Mouse (Mus musculus) cerebellum, adult 8-10 months (tissue): ENCODE measurements around the gene Prkce.

Experiments used
- DNase-seq: peaks from one replicate; pipeline ENCODE4 v3.0.0; 2022

Gene Prkce

DNA sequence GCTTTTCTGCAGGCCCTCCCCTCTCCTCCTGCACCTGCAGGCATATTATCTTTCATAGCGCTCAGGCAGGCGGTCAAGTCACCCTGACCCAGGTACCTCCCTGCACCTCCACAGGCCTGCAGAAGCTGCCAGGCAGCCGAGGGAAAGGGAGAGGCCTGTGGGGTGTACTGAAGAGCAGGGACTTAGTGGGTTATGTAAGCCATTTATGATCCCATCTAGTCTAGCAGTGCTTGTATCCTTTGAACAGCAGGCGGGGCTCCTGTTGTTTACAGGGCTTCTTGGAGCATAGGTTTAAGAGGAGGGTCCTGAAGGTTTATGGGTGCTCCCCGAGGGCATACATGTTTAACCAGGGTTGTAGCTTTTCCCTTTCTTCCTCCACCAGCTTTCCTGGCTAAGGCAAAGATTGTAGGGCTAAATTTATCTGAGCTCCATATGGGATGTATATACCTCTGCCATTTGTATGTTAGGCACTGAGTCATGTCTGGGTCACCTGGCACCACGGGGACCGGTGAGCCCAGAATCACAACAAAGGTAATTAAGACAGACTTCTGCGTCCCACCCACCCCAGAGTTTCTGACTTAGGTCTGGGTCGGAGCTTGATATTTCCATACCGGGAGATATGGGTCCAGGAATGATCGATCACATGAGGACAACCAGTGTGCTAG, 96.5 kb downstream of the Prkce start:
- DNase-seq, result peak; percentile 48

DNA sequence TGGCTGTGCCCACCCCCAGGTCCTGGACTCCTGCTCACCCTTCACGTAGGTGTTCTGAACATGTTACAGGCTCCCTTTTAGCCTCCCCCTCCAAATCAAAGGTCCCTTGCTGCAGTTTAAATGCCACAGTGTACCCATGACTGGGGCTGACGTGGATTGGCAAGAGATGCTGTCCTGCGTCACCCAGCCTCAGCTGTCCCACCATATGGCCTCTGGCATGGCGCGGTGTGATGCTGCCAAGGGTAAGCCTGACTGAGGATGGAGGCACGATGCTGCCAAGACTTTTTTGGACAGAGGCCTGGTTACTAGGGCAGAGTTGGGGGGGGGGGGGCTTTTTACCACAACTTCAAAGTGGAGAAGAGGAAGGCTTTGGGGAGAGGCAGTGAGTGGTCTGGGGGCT, 98.5 kb downstream of the Prkce start:
- peak; percentile 98 for DNase-seq

DNA sequence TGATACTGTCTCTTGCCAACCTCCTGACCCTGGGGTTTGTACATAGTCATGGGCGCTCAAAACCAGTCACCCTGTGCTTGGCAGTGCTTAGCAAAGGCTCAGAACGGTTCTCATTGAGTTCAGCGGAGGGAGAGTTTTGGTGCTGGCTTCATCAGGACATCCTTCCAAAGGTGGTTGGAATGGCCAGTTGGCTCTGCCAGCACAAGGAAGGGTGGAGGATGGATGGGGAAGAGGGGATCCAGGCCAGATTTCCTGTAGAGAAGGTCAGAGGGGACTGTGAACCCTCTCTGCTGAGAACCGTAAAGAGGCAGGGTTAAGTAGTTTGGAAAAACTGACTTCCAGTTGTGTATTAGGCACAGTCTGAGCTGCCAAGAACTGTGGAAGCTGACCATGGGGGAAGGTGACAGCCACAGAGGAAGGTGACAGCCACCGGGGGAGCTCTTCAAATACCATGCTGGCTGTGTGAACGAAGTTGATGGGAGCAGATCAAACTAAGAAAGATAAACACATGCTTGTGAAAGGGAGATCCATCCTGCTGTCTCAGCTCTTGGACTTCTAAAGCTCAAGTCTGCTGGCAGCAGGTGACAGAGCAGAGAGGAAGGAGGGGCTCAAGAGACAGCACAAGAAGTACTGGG, 99.7 kb downstream of the Prkce start:
- no peak for DNase-seq

DNA sequence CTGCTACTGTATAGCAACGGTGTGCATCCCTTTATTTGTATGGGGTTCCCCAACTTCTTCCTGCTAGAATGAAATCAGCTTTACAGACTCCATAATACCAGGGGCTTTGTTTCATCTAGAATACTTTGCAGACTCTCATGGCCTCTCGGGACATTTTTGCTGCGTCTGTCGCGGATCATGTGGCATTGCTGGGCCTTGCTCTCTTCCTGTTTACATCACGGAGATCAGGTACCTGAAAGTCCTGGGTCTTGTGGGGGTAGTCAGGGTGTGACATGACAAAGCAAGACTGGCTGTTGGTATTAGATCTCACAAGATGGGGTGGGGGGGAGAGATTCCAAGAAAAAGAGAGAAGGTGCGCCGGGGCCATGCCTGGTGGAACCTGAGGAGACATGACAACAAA, 102.1 kb downstream of the Prkce start:
- no peak for DNase-seq

DNA sequence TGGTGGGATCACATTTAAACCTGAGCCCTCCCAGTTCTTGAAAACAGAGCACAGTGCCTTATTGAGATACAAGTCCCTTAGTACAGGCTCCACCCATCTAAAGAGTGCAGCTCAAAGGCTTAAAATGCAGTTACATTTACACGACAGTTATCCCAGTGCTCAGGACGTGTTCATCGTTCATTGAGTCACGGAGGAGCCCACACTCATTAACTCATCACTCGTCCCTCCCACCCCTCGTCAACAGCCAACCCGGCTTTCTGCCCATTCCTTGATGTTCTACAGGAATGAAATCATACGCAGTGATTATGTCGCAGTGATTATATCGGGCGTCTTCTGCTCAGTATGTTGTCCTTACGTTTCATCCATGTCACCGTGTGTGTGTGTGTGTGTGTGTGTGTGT, 102.9 kb downstream of the Prkce start:
- DNase-seq, result no peak

DNA sequence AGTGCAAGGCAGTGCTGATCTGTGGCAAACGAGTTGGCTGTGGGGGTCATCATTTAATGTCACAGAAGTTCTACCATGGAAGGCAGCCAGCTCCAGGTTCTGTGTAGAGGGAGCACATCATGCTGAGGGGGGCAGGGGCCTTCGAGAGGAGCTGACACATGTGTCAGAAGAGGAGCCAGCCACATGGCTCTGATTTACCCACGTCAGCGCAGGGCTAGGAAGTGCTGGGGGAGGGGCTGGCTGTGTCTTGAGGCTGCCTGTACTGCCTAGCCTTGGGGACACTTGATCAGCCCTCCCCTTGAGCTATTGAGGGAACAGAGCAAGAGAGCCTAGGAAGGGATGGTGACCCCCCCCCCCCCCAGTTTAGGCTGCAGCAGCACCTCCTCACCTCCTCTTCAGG, 103.7 kb downstream of the Prkce start:
- no peak for DNase-seq

DNA sequence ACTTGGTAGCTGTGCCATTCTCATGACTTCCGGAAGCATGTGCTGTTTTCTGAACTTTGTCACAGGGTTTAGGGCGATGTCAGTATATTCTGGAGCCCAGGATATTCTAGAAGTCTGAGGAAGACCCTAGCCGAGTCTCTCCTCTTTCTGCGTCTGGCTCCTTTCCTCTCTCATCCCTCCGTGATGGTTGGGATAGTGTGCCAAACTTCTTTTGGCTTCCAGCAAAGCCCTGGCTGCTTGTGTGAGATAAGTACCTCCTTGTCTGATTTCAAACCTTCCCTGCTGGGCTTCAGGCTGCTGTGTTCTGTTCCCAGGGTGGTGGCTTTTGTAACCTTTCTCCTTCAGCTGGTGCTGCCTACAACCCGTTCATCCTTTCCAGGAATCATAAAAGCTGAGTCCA, 105.4 kb downstream of the Prkce start:
- no peak for DNase-seq

DNA sequence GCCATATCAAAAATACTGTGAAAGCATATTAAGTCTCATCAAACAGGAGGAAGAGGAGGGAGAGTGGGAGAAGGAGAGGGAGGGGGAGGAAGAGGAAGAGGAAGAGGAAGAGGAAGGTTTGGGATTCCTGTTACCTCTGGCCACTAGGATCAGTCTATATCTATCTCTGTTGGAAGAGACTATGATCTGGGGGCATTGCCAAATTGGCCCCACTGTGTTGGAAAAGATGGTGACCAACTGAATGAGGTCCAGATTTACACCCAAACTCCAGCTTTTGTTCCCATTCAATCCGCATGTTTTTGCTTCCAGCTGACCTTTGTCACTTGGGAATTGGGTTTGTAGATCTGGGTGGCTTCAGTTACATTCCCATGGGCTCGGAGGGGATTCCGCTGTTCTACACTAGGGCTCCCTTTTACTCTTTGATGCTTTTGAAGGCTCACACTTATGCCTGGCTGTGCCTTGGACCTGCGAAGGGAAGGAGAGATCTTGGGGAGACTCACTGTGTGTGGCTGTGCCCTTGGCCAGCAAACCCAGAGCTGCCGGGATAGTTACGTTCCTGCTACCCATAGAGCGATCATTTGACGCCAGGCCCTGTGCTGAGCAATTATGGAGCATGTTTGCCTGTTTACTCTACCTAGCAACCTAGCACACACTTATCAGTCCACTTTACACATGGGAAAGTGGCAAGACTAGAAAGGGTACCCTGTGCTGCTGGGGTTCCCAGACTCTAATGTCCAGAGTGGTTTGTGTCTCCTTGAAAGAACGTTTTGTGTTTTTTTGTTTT, 106.2 kb downstream of the Prkce start:
- DNase-seq, result no peak

DNA sequence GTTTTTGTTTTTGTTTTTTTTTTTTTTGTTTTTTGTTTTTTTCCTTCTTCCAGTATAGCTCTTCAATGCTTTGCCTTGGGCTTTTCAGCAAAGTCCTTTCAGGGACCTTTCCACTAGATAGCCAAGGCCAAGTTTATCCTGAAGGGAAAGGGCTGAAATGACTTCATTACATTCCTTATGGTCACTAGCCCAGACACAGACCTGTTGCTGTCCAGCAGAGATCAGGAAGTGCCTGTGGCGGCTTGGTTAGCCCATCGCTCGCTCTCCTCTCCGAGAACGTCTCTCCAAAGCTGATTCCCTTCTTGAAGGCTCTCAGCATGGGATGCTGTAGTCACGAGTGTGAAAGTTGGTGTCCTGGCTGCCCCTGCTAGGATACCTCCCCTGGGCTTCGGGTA, 106.8 kb downstream of the Prkce start:
- no peak for DNase-seq

DNA sequence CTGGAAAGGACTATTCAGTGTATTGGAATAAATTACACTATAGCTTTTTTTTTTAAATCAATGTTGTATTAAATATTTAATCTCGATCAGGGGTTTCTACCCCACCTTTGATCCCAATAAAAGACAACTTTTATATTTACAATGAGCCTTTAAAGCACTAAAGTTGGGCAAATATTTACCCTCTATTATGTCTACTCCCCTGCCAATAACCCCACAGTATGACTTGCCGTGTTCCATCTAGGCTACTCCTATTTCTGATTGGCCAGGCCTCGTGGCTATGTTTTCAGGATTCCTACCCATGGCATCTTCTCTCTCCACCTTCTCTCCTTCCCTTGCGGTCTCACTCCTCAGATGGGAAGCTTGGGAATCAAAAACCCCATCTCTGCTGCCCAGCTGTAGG, 108.8 kb downstream of the Prkce start:
- DNase-seq, result no peak

DNA sequence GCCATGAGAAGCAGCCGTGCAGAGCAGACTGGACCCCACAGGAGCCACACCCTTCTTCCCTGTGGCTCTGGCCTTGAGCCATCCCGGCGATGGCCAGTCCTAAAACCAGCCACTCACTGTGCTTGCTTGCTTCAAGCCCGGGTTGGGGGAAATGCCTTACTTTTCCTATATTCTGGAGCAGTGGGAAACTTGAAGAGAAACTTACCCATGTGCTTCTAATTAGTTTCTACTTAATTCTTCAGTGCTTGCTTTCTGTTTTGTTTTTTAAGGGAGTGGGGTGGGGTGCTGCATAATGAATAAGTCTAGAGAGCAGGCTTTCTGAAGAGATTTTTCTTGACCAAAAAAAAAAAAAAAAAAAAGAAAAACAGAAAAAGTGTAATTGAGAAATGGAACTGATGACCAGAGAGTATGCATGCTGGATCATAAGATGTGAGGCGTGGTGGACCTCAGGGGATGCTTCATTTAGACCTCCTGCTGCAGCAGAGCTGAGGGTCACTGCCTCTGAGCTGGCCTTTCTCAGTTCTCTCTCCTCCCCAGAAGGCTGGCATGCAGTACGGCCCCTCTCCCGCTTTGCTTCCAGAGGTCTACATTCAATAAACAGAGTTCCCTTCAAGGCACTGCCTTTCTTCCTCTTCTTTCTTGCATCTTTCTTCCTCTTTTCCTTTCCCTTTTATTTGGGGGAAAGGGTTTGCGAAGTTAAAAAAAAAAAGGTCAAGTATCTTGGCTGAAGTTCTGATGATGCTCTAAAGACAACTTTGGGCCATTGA, 109.6 kb downstream of the Prkce start:
- DNase-seq, result no peak

DNA sequence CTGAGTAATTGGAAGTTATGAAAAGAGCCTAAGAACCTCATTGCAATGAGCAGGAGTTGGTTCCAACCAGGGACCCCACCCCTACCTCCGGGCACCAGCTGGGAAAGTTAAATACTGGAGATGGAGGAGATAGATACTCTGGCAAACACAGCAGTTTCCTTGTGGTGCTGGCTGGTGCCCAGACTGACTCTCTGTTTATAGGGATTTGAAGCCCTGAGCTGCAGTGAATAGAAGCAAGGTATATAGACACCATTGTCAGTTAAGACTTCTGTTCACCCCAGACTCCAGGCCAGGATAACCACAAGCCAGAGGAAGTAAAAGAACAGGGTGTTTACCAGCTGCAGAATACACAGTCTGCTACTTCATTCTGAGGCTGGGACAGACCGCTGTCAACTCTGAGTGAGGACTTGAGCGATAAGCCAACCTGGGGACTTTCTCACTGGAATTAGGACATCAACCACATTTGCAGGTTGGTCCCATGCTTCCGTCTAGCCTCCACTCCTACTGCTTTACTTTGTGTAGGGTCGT, 110.5 kb downstream of the Prkce start:
- DNase-seq, result no peak

DNA sequence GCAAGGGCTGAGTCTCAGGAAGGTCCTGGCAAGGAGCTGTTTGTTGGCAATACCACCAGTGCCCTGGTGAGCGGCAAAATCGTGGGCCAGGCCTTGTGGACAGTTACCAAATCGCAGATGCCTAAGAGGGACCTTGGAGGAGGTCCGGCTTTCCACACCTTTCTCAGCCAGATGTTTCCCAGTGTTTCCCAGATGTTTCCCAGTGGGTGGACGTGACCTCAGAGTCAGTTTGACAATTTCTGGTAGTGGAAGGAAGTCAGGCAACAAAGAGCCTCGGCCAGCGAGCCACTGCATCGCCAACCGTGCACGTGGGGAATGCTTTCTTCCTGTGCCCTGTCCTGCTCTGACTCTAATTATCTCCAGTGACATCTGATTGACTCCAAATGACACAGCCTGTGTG, 112.2 kb downstream of the Prkce start:
- peak; percentile 67 for DNase-seq

DNA sequence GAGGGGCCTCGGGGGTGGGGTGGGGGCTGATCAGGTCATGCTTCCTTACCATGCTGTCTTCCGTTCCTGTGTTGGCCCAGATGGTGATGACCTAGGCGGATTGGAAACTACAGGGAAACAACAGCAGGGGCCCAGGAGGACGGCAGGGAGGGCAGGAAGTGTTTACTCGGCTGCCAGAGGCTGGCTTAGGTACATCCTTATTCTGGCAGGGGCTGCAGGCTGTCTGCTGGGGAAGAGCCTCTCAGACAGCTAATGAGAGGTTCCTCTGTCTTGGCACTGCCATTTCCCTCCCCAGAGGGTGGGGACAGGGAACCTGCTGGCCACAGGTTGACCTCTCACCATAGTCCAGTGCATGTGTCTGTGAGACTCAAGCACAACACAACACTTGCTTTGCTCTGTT, 116.2 kb downstream of the Prkce start:
- no peak for DNase-seq

DNA sequence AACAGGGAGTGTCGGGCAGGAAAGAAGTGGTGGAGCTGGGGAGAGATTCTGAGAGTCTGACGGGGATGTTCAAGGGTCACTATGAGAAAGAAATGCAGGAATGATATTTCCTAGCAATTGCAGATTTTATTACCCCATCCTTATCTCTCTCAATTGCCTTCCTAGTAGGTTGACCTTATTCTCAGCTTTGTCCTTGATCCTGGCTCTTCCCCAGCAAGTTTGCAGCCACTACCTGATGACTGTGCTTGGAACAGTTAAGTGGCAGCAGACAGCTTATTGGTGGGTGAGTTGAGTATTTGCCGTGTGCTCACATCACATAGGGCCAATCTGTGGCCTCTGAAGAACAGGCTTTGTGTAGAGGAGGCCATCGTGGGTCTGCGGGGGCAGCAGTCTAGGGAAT, 117.5 kb downstream of the Prkce start:
- no peak for DNase-seq

DNA sequence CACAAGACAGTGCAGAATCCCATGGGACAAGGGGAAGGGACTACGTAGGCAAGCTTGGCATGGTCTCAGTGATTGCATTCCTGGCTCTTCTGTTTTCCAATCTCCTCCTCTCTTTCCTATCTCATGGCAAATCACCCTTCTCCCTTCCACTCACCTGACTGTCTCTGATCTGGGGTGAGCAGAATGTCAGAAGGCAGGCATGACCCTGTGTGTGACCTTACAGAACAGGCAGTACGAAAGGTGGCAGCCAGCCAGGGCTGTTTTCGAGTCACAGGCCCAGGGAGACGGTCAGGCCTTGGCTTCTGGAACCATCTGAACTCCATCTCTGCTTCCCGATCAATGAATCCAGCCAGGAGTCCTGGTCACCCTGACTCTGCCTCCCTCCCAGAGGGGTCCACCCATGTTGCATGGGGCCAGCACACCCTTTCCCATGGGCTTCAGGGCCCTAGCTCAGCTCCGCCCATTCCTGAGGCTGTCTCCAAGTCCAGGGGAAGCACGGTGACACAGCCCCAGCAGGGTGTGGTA, 119.2 kb downstream of the Prkce start:
- DNase-seq, result no peak

DNA sequence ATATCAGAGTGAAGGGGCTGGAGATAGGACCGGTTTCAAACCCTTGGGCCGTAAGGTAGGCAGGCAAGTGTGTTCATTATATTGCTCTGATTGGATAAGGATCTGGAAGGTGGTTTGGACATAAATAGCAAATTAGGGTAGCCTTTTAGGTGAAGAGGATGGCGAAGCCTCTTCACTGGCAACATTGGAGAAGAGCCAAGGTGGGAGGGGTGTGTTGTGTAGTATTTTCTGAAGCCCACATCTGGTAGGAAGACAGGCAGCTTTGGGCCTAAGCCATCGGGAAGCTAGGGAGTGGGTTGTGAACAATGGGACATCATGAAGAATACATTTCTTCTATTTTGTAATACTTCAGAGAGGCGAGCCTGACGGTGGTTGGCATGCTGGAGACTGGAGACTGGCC, 125.1 kb downstream of the Prkce start:
- no peak for DNase-seq

DNA sequence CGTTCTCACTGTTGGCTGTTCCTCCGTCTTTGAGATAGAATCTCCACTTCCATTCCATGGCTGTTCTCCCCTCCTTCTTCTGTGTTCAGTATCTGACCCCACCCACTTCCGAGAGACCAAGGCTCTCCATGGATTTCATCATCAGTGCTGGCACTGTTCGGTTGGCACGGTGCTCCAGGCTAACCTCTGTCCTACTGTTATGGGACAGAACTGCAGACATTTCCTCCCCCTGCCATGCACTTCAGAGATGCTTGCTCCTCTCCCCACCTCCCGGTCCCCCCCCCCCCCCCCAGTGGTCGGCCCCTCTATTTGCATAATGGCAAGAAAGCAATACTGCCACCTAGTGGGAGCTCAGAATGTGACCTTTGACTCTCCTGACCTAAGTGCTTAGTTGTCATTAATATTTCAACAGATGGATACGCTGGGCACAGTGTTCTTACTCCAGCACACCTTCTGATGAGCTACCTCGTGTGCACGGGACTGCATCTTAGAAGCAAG, 125.7 kb downstream of the Prkce start:
- peak; percentile 50 for DNase-seq

DNA sequence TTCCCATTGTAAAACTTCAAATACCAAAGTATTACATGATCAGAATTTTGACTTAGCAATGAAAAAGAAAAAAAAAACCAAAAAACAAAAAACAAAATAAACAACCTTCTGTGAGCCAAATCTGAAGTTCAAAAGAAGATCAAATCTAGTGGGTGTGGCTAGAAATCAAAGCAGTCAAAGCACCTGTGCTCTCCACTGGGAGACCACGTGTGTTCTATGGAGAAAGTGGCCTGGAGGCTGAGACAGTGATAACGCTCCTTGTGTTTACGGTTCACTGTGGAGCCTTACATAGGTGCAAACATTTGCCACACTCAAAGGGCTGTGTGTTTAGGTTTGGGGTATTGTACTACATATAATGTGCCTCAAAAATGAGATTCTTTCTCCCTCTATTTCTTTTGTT, 132.0 kb downstream of the Prkce start:
- no peak for DNase-seq

DNA sequence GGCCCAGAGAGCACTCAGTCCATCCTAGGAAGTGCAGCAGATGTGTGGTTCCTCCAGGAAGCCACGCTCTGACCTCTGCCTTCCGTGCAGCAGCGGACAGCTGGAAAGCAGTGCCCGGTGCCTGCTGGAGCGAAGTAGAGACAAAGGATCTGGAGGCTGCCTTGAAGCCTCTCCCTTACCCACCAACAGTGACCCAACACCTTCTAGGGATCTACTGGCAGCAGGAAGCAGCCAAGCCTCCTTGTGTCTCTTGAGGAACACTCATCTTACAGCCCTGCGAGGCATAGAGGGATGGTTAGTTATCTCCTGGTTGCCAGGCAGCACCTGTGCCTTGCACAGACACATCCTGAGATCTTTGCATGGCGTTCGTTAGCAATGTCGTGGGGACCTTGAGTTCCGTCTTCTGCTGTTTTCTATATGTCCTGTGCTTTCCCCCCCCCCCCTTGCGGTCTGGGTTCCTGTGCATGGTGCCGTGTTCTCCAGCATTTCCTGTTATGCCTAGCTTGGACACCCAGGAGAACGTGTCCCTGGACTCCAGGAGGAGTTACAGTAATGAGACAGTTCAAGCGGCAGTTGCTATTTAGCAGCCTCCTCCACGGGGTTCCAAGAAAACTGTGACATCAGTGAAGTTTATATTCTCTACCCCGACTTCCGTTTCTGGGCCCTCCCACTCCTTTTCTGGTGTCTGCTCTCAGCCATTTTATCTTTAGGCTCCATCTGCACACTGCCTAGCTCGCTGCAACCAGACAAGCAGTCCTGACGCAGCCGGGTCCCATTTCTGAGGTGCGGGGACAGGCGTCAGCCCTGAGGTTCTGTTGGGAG, 133.4 kb downstream of the Prkce start:
- no peak for DNase-seq

DNA sequence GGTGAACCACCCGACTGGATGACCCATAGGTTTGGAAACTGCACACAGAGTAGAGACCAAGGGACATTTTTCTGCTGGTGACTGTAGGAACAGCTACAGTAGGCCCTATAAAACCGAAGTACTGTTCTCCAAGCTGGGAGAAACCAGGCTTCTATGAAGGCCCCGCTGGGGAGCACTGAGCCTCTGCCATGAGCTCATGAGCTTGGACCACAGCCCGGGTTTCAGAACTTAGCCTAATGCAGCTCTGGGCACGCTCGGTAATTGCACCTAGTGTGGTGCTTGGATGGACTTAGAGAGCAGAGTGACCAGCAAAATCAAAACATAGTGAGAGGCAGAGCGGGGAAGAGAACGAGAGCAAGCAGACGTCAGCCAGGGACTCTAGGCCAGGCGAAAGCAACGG, 134.7 kb downstream of the Prkce start:
- peak; percentile 86 for DNase-seq

DNA sequence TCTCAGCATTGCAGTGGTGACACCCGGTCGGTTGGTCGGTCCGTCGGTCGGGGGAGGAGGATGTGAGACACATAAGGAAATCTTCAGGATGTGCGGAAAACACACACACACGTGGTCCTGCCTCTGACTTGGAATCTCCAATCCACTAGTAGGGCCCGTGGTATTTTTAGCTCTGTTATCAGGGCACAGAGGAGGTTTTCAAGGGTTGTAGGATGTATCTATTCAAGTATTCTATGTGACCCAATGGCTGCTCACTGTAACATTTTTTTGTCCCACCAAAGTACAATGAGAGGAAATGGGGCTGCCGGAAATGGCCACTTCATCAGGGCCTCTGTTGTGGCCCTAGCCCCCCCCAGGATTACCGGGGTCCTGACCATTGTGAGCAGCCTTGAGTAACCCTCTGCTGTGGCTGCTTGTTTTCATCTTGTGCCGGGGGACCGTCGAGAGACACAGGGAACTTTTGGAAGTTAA, 135.3 kb downstream of the Prkce start:
- DNase-seq, result no peak
